In the genomic region with DNA sequence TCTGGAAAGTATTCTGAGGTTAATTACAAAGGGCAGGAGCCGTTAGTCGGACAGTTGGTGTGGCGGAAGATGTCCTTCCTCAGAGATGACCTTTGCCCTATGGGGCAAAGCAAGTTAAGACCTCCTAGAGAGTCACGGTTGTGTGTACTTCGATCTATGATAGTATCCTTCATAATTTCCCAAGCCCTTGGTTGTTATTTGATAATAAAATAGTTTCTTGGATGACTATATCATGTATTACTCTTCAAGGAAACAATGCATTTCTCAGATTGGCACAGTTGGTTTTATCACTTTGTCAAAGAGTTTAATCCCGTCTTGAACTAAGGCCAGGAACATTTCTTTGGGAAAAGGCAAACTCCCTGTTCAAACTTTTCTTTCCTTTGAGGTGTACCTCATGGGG, we compare ENCODE assay signal across 8 mouse cellular contexts. TPM values are rescaled to one million over a fixed set of nuclear protein-coding genes. Genes with fewer than 3 reads are reported as not detected.
DNase-seq lines count a peak whose midpoint lies in the region; ATAC-seq and TF ChIP-seq lines count a peak whose summit lies in the region.

A gene (minus strand): TSS at position 101 of the 400 bp plus-strand sequence.

- peak within 1 kb of the TSS; percentile 84 for H3K4me2 ChIP-seq in midbrain, embryonic 12.5 days (replicated peaks)

- ATAC-seq in midbrain, embryonic 12.5 days (ENCODE audit: low FRiP score, low read depth) = no peak

- DNase-seq in gastrocnemius, adult 2 months = no peak
- DNase-seq in gastrocnemius, postnatal 10 days = no peak
- no peak for DNase-seq in thymus, postnatal 0 days (ENCODE audit: low spot score)
- DNase-seq in thymus, postnatal 10 days (ENCODE audit: low spot score in 2 of 2) = no peak
- DNase-seq in large intestine, adult 2 months (ENCODE audit: low read depth, low spot score) = no peak
- no peak for DNase-seq in urinary bladder, postnatal 4 days (ENCODE audit: low spot score in 2 of 2)
- DNase-seq in right cerebral cortex, postnatal 25 days = no peak

- H3K27ac ChIP-seq in gastrocnemius, adult 2 months = peak within 1 kb of the TSS; percentile 62
- peak within 1 kb of the TSS; percentile 54 for H3K27ac ChIP-seq in midbrain, embryonic 12.5 days (replicated peaks)

- TF ChIP-seq CTCF in gastrocnemius, adult 2 months (IDR thresholded peaks at IDR 0.05) = no peak

- peaks cover 13% of the 10 kb centered on the region for H3K4me1 ChIP-seq in midbrain, embryonic 12.5 days

- H3K4me3 ChIP-seq in gastrocnemius, adult 2 months = peak within 1 kb of the TSS; percentile 80
- peak within 1 kb of the TSS; percentile 72 for H3K4me3 ChIP-seq in midbrain, embryonic 12.5 days

- H3K9ac ChIP-seq in midbrain, embryonic 12.5 days (replicated peaks) = peak within 1 kb of the TSS; percentile 76

- 51% methylated on average over 6 of the region's 6 CpGs for WGBS in large intestine, adult 2 months
- WGBS in midbrain, embryonic 12.5 days = 66% methylated on average over 6 of the region's 6 CpGs

- intact Hi-C loops in gastrocnemius, adult 2 months (cut with DNase I) = loop anchor here (5.0 kb wide), 1 partner anchor 70 kb away; no protein-coding TSS in a partner anchor

- H3K9me3 ChIP-seq in midbrain, embryonic 12.5 days = no peaks in the 10 kb centered on the region

- no peaks in the 10 kb centered on the region for H3K27me3 ChIP-seq in midbrain, embryonic 12.5 days

- peaks cover 13% of the 10 kb centered on the region for H3K36me3 ChIP-seq in midbrain, embryonic 12.5 days

RNA-seq across cellular contexts. Expression of the gene that starts here (rescaled TPM):
- total RNA-seq in gastrocnemius, adult 2 months (2021) = 1 to 10 TPM; 2.0 to 2.6 TPM
- 1 to 10 TPM; 4.5 to 4.7 TPM for total RNA-seq in gastrocnemius, postnatal 10 days (2021)
- polyA plus RNA-seq in thymus, postnatal 0 days (2015; fragmentation: Nextera tagmentation; extraction: Ambion mirVana) = 20.0 and 24.7 TPM in 2 replicates
- 15.5 and 30.2 TPM in 2 replicates for polyA plus RNA-seq in large intestine, adult 2 months (2012; rRNA removed)
- 28.3 and 28.4 TPM in 2 replicates for polyA plus RNA-seq in midbrain, embryonic 12.5 days (2016; fragmentation: Nextera tagmentation; extraction: Ambion mirVana)
